Mouse (Mus musculus) kidney, postnatal 36 days (tissue): Measurements from ENCODE around the gene Gcdh.

ENCODE experiments used
- DNase-seq, 2 experiments: peaks; one replicate each; pipeline ENCODE4 v3.0.0; 2021 to 2022; ENCODE audit warnings: mixed read lengths in 2 of 2

Gcdh gene

DNA sequence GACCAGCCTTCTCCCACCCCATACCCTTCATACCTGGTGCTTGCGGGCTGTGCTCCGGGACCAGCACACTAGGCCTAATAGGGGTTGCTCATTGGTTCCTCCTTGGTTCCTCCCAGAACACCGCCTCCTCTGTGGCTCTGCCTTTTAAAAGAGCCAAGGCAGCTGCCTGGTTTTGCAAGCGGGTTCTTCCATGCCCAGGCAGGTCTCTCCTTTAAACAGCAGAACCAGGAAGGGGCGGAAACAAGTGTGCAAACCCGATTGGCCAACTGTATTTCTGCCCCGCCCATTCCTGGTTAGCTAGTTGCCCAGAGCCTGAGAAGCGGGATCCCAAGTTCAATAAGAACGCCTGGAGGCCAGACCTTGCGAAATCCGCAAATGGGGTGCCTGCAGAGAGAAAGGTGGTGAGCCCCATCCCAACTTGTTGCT, at the start of gene Gcdh:
Gene Gcdh, minus strand, starts transcription at position 213 of the 426 bp plus-strand sequence.
- peak; percentile 94 to 99 for DNase-seq

DNA sequence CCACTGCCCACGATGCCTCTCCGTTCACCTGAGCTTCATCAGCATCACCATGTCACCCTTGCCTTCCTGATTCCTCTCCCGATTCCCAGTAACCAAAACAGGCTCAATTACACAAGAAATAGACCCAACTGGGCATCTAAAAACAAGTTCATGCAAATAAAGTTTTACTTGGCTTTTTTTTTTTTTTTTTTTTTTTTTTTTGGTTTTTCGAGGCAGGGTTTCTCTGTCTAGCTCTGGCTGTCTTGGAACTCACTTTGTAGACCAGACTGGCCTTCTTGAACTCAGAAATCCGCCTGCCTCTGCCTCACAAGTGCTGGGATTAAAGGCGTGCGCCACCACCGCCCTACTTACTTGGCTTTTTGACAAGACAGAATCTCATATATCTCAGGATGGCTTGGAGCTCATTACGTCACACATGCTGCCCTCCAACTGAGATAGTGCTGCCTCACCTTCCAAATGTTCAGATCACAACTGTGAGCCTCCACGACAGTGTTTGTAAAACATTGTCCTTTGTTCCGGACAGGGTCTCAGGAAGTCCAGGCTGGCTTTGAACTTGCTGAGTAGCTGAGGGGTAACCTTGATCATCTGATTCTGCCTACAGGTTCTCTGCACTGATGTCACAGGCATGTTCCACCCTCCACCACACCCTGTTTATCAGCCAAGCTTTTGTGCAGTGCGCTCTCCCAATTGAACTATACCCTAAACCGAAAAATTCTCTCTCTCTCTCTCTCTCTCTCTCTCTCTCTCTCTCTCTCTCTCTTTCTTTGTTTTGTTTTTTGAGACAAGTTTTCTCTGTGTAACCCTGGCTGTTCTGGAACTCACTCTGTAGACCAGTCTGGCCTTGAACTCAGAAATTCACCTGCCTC, 44.1 kb upstream of the Gcdh start:
- DNase-seq, result no peak

GRCm38 (mm10) chr8:84936962-84937546, 43.3 kb upstream of the Gcdh start, which contains the start of gene Mast1:
Mast1 (minus strand) TSS chr8:84937359.
- peak; percentile 28 to 83 for DNase-seq

GRCm38 (mm10) chr8:84936041-84936961, 42.6 kb upstream of the Gcdh start:
- DNase-seq, result no peak

DNA sequence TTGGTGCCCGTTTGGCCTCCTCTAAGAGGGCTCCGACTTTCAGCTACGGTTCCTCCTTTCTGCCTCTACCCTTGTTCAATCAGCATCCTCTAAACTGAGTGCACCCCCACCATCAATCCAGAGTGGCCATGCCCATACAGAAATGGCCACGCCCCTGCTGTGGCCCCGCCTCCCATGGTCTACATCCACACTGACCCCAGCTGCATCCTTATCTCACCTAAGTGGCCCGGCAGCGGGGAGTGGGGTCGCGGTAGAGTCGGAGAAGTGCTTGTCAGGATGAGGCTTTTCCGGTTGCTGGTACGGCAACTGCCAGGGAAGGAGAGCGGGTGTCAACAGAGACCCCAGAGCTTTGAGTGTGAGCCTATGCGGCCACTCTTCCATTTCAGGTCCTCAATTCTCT, 41.8 kb upstream of the Gcdh start:
- DNase-seq, result no peak

DNA sequence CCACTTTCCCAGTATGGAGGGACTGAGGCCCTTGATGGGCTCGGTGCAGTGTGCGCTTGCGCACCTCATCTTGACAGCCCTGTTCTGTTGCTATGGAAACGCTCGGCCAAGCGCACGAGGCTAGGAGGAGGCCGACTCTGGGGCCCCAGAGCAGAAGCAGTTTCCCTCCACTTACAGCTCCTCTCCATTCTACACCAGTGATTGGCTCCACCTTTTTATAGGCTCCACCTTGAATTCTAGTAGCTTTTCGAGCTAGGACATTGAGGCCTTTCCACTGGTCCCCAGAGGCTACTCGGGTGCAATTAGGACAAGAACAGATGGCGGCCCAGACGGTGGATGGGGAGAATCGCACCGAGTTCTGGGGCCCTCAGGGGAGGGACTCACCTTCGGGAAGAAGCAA, 41.1 kb upstream of the Gcdh start:
- no peak for DNase-seq

DNA sequence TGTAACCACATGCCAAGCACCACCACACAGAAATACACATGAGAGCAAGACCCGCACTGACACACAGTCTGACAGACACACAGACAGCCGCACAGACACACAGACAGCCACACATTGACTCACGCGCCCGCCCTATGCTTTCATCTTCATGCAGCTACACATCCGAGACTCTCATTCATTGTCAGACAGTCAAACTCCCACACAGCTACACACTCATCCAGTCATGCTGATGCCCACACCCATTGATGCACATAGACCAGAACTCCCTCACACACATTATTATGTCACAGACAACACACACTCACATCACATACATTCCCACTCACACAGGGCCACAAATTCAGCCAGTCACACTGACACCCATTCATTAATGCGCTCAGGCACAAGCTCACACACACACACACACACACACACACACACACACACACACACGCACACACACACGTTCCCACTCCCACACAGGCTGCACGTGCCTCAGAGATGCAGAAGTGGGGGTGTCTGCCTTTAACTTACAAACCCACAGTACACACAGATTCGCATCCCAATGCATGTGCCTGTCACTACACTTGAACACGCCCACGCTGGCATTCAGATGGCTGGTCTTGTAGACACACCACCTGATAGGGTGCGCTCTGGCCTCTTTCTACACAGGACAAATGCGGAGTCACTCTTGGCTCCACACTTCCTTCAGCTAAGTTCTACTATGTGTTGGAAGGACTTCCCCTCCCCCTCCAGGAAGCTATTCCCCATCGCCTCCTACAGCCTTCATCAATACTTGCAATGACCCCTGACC, 40.2 kb upstream of the Gcdh start:
- DNase-seq, result no peak

GRCm38 (mm10) chr8:84930582-84930981, 36.9 kb upstream of the Gcdh start:
- no peak for DNase-seq

GRCm38 (mm10) chr8:84928456-84929306, 35.0 kb upstream of the Gcdh start:
- peak; percentile 62 to 88 for DNase-seq

- DNase-seq, result no peak
These were observed 33.8 kb upstream of the Gcdh start for GRCm38 (mm10) chr8:84927513-84927912.

DNA sequence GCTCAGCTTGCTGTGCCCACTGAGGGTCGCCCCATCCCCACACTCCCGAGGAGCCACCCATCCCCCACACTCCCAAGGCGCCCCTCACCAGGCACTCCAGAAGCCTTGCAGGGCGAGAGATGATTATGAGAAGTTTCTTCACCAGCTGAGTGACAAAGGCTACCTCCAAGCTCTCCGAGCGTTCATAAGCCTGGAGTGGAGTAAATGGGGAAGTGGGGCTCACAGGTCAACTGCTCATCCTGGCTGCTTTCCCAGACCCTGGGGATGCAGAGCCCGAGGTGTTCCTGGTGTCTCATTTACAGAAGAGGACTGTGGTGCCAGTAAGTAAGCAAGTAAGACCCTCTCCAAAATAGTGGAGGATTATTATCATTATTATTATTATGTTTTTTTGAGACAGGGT, 31.8 kb upstream of the Gcdh start:
- DNase-seq, result no peak

- no peak for DNase-seq
These were observed 27.9 kb upstream of the Gcdh start for GRCm38 (mm10) chr8:84921596-84921995.

DNA sequence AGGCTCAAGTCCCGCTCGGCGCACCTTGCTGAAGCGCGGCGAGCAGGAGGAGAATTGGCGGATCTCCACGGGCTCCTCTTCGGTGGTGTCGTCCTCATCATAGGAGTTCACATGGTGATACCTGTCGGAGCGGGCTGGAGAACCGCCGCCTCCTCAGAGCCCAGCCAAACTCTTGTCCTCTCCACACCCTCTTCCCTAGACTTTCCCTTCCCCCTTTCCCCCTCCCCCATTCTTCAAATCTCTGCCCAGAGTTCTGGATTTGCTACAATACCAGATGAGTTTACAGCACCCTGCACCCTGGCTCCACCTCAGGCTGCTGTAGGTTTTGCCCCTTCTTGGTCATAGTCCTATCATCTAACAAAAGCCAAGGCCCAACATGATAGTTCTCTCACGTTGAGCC, 24.9 kb upstream of the Gcdh start:
- no peak for DNase-seq

GRCm38 (mm10) chr8:84917781-84918180, 24.1 kb upstream of the Gcdh start:
- no peak for DNase-seq

DNA sequence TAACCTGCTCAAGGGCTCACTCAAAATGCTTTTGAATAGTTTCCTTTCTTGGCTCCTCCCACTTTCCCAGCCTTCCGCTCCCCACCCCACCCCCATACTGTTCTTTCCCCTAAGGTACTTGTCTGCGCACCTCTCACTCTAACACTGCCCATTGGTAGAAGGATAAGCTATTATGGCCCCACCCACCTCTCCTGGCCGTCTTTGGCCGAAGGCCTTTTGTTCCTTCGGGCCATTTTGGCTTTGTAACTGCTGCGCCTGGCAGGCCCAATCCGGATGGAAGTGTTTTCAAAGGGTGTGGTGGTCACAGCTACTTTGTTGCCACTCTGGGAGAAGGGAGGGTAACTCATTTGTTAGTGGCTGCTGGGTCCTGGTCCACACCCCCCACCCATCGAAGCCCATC, 21.5 kb upstream of the Gcdh start:
- DNase-seq, result no peak

- DNase-seq, result peak; percentile 37 to 63
These were observed 20.2 kb upstream of the Gcdh start for GRCm38 (mm10) chr8:84913960-84914359.

GRCm38 (mm10) chr8:84913502-84913900, 19.8 kb upstream of the Gcdh start:
- DNase-seq, result no peak

DNA sequence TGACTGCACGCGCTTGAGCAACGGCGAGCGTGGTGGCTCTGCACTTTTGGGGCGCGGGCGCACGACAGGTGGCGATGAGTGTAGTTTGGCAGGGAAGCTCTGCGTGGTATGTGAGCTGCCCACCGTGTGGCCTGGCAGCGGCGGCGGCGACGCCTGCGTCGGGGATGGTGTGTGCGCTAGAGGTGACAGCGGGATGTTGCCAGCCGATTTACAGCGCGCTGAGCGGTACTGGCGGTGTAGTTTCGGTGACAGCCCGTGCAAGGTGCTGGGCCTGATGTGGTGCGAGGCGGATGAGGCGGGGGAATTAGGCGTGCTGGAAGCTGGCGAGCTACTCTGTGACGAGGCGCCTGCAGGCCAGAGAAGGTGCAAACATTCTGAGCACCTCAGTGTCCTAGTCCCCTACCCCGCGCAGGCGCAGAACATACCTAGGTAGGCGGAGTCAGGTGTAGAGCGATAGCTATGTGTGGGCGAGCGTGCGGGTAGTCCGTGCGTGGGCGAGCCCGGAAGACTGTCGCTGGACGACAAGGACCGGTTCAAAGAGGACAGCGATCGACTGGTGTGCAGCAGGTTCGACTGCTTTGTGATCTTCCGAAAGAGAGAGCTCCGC, 19.3 kb upstream of the Gcdh start:
- peak; percentile 84 to 88 for DNase-seq

GRCm38 (mm10) chr8:84912391-84912790, 18.7 kb upstream of the Gcdh start:
- peak in 1 of 2 experiments; percentile 11 for DNase-seq

DNA sequence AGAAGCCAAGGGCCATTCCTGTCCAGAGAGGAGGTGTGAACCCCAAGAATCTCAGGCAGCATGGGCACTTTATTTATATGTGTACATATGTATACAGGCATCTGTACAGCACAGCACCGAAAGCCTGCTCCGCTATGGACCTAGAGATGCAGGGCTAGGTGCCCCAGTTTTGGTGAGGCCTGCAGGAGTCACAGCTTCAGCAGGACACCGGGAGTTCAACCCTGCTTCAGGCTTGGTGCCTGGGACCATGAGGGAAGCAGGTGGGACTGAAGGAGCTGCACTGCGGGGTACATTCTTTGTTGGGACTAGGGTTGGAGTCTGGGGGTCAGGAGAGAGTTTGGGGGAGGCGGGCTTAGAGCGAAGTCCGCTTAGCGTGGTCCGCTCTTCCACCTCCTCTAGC, 18.1 kb upstream of the Gcdh start:
- DNase-seq, result no peak

DNA sequence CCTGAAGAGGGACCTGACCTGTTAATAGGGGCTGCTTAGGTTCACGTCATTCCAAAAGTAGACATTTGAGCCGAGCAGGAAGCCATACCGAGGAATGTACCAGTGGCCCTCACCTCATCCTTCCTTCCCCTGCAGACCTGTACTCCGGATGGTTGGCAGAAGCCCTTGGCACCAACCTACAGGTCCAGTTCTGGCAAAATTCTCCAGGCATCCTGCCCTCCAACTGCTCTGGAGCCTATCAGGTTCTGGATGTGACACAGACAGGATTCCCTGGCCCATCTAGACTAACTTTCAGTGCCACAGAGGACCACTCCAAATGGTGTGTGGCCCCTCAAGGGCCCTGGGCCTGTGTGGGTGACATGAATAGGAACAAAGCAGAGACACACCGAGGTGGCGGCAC, 16.8 kb upstream of the Gcdh start:
- DNase-seq, result no peak
